Mouse (Mus musculus): ENCODE data around the gene Htr2b. TPM values are rescaled to one million over a fixed set of nuclear protein-coding genes. Genes with fewer than 3 reads are reported as not detected.

Gene Htr2b
- polyA plus RNA-seq (2021; fragmentation: Nextera tagmentation), result 0.06 TPM in 1 of 2 replicates, not detected in the other
- long read RNA-seq, experiment 1, partial matches to known transcripts, result 0 of 1 reads
- long read RNA-seq, experiment 1, other reads (novel, unspliced or antisense), result 1 of 1 reads
- long read RNA-seq, experiment 2, result 0 reads

DNA sequence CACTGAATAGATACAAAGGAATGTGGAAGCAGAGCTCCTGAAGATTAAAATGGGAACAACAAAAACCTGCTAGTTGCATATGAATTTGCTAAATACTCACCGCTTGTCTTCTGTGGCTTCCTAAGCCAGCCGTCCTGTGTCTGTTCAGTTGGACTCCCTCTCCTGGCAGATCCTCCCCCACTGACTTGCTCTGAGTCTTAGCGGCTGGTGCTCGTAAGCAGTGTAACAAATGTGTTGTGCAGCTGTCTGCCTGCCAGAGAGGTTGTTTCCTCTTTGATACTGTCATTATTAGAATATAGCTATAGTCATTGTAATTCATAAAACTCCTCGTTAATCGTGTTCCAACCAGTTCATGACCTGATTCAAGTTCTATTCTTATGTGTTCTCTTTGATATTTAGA lies at the start of gene Htr2b:
Gene Htr2b (minus strand): TSS at position 192 of the 400 bp plus-strand sequence.

GRCm38 (mm10) chr1:86154133-86154823 lies 42.5 kb upstream of the Htr2b start, which contains the start of gene Armc9:
Gene Armc9 (plus strand): TSS chr1:86154780.

DNA sequence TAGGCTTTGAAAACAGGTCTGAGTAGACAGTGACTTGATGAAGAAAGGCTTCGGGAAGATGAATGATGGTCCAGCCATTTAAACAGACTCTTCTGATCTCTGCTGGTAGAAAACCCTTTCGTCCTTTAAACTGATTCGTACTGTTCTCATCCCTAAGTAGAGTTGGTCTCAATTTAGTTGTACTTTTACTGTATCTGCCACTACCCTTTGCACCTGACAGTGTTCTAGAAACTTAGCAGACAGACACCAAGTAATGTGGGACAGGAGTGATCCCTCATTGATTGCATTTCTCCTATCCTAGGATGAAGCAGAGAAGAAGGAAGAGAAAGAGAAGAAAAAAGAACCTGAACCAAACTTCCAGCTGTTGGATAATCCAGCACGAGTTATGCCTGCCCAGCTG lies 21.6 kb upstream of the Htr2b start, which contains the start of gene Gm21972:
Gene Gm21972 (plus strand): TSS at position 301 of the 400 bp plus-strand sequence.

DNA sequence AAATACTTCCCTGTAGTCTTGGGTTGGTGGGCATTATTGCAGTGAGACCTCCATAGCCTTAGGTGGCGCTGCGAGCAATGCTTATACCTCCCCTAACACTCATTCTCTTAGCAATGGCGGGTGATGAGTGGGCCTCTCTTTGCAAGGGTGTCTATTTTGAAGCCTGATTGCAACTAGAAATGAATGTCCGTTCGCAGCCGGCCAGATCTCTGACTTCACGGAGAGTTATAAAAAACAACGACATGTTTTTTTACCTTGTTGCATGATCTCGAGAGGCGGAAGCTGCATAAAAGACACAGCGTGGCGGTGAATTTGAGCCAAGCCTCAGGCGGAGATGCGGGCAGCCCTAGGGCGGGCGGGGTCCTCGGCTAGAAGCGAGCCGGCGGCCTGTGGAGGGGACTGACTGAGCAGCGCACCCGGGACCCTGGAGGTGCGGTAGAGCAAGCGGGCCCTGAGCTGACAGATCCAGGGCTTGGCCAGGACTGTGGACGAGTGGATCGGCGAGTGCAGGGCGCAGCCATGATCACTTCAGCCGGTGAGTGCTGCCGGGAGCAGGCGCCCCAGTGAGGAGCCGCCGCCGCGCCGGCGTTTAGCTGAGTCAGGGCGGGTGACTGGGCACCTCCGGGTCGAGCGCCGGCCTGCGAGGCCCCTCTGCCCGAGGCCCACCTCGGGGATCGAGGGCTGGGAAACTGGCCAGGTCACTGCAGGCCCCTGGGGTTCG lies 47.3 kb downstream of the Htr2b start, which contains the start of gene Psmd1:
Gene Psmd1 (plus strand): TSS at position 117 of the 721 bp plus-strand sequence.

Other genes with a start within 250 kb of the Htr2b start
- gene Itm2c, start 217.7 kb downstream of the Htr2b start, polyA plus RNA-seq (2021; fragmentation: Nextera tagmentation), result 590 and 674 TPM in 2 replicates
- gene 4933407L21Rik, start 183.5 kb downstream of the Htr2b start, polyA plus RNA-seq (2021; fragmentation: Nextera tagmentation), result 4.4 and 5.0 TPM in 2 replicates
- 0.05 and 0.10 TPM in 2 replicates for gene Gpr55, start 151.0 kb downstream of the Htr2b start, polyA plus RNA-seq (2021; fragmentation: Nextera tagmentation)
- 1.9 and 2.6 TPM in 2 replicates for gene Spata3, start 95.2 kb downstream of the Htr2b start, polyA plus RNA-seq (2021; fragmentation: Nextera tagmentation)
- gene 2810459M11Rik, start 66.1 kb downstream of the Htr2b start, polyA plus RNA-seq (2021; fragmentation: Nextera tagmentation), result 5.7 and 7.9 TPM in 2 replicates
- gene Psmd1, start 47.6 kb downstream of the Htr2b start, polyA plus RNA-seq (2021; fragmentation: Nextera tagmentation), result 97.0 and 101 TPM in 2 replicates
- 0.35 and 0.90 TPM in 2 replicates for gene Gm21972, start 21.7 kb upstream of the Htr2b start, polyA plus RNA-seq (2021; fragmentation: Nextera tagmentation)
- gene Armc9, start 42.8 kb upstream of the Htr2b start, polyA plus RNA-seq (2021; fragmentation: Nextera tagmentation), result 26.2 and 29.2 TPM in 2 replicates
- gene B3gnt7, start 190.9 kb upstream of the Htr2b start, polyA plus RNA-seq (2021; fragmentation: Nextera tagmentation), result 0.41 and 0.48 TPM in 2 replicates
- gene Ncl, start 247.4 kb upstream of the Htr2b start, polyA plus RNA-seq (2021; fragmentation: Nextera tagmentation), result 59.4 and 69.1 TPM in 2 replicates

All from layer of hippocampus, adult 6 months (tissue).